Mouse (Mus musculus): ENCODE data around the gene Cfap74. TPM values are rescaled to one million over a fixed set of nuclear protein-coding genes. Genes with fewer than 3 reads are reported as not detected.
"Not testable (repeated sequence)": the region's sequence is repeated elsewhere in the genome, so short reads cannot be mapped to it uniquely, and the experiment has no call there.

Cfap74 gene
- polyA plus RNA-seq, 1 experiment from 2014 or later = 3.8 TPM

GRCm38 (mm10) chr4:155413641-155414335 lies 4.8 kb downstream of the Cfap74 start:
- no peak overlapping the region for H3K9ac ChIP-seq
- 88% methylated on average over 11 of the region's 11 CpGs for WGBS
- peaks cover 5% of the 10 kb centered on the region; the same call in 1 of the 2 replicates for H3K4me1 ChIP-seq
- H3K36me3 ChIP-seq = no peaks in the 10 kb centered on the region
- no peak for ATAC-seq (ENCODE audit: insufficient number of reproducible peaks, insufficient read depth, low FRiP score, low TSS enrichment, low read depth)
- H3K4me2 ChIP-seq = no peak overlapping the region
- no peaks in the 10 kb centered on the region for H3K27me3 ChIP-seq
- H3K4me3 ChIP-seq = no peak overlapping the region
- no peak overlapping the region for H3K27ac ChIP-seq
- no peaks in the 10 kb centered on the region for H3K9me3 ChIP-seq

GRCm38 (mm10) chr4:155414656-155415235 lies 5.8 kb downstream of the Cfap74 start:
- Histone ChIP-seq H3K4me1 (0 out of 2 replicates have a peak, but pooled peaks cover under 1% of the 10 kb centered on the region), H3K9ac (no peak overlapping the region), H3K4me3 (no peak overlapping the region), H3K36me3 (no peaks in the 10 kb centered on the region), H3K4me2 (no peak overlapping the region), H3K27ac (no peak overlapping the region), H3K27me3 (no peaks in the 10 kb centered on the region), H3K9me3 (no peaks in the 10 kb centered on the region)
- 68% methylated on average over 9 of the region's 9 CpGs for WGBS
- ATAC-seq (ENCODE audit: insufficient number of reproducible peaks, insufficient read depth, low FRiP score, low TSS enrichment, low read depth) = no peak

GRCm38 (mm10) chr4:155420137-155420536 lies 11.1 kb downstream of the Cfap74 start:
- Histone ChIP-seq H3K27ac (no peak overlapping the region), H3K9ac (no peak overlapping the region), H3K36me3 (peaks cover 4% of the 10 kb centered on the region; the same call in 1 of the 2 replicates), H3K4me2 (no peak overlapping the region), H3K9me3 (no peaks in the 10 kb centered on the region), H3K4me3 (no peak overlapping the region), H3K27me3 (no peaks in the 10 kb centered on the region), H3K4me1 (no peaks in the 10 kb centered on the region)
- ATAC-seq (ENCODE audit: insufficient number of reproducible peaks, insufficient read depth, low FRiP score, low TSS enrichment, low read depth) = no peak
- 90% methylated on average over 3 of the region's 3 CpGs for WGBS

GRCm38 (mm10) chr4:155421412-155422370 lies 12.7 kb downstream of the Cfap74 start:
- H3K4me3 ChIP-seq; H3K27me3 ChIP-seq; H3K27ac ChIP-seq; ATAC-seq (ENCODE audit: insufficient number of reproducible peaks, insufficient read depth, low FRiP score, low TSS enrichment, low read depth); H3K9ac ChIP-seq; H3K4me2 ChIP-seq; H3K4me1 ChIP-seq; H3K9me3 ChIP-seq; H3K36me3 ChIP-seq: not testable (repeated sequence)
- 86% methylated on average over 22 of the region's 30 CpGs for WGBS

- WGBS = 81% methylated on average over 5 of the region's 5 CpGs
- no peak for ATAC-seq (ENCODE audit: insufficient number of reproducible peaks, insufficient read depth, low FRiP score, low TSS enrichment, low read depth)
- H3K27me3 ChIP-seq = no peaks in the 10 kb centered on the region
- no peak overlapping the region for H3K4me2 ChIP-seq
- H3K4me3 ChIP-seq = no peak overlapping the region
- no peaks in the 10 kb centered on the region for H3K4me1 ChIP-seq
- H3K36me3 ChIP-seq = peaks cover 4% of the 10 kb centered on the region; the same call in 1 of the 2 replicates
- no peak overlapping the region for H3K9ac ChIP-seq
- H3K9me3 ChIP-seq = no peaks in the 10 kb centered on the region
- H3K27ac ChIP-seq = no peak overlapping the region
Measured at GRCm38 (mm10) chr4:155423988-155424387, 15.0 kb downstream of the Cfap74 start.

GRCm38 (mm10) chr4:155426272-155426671 lies 17.3 kb downstream of the Cfap74 start:
- 0 out of 2 replicates have a peak, but pooled peaks cover 3% of the 10 kb centered on the region for H3K9me3 ChIP-seq
- no peak for ATAC-seq (ENCODE audit: insufficient number of reproducible peaks, insufficient read depth, low FRiP score, low TSS enrichment, low read depth)
- H3K4me2 ChIP-seq = no peak overlapping the region
- H3K4me3 ChIP-seq = no peak overlapping the region
- H3K9ac ChIP-seq = no peak overlapping the region
- no peaks in the 10 kb centered on the region for H3K4me1 ChIP-seq
- no peak overlapping the region for H3K27ac ChIP-seq
- H3K36me3 ChIP-seq = peaks cover under 1% of the 10 kb centered on the region; the same call in 1 of the 2 replicates
- 79% methylated on average over 6 of the region's 6 CpGs for WGBS
- no peaks in the 10 kb centered on the region for H3K27me3 ChIP-seq

GRCm38 (mm10) chr4:155428442-155428841 lies 19.5 kb downstream of the Cfap74 start:
- Histone ChIP-seq H3K36me3 (no peaks in the 10 kb centered on the region), H3K9ac (no peak overlapping the region), H3K4me3 (no peak overlapping the region), H3K27ac (no peak overlapping the region), H3K4me2 (no peak overlapping the region), H3K27me3 (no peaks in the 10 kb centered on the region), H3K4me1 (no peaks in the 10 kb centered on the region), H3K9me3 (0 out of 2 replicates have a peak, but pooled peaks cover 3% of the 10 kb centered on the region)
- ATAC-seq (ENCODE audit: insufficient number of reproducible peaks, insufficient read depth, low FRiP score, low TSS enrichment, low read depth) = no peak

GRCm38 (mm10) chr4:155429202-155429601 lies 20.2 kb downstream of the Cfap74 start:
- H3K27me3 ChIP-seq = no peaks in the 10 kb centered on the region
- H3K36me3 ChIP-seq = no peaks in the 10 kb centered on the region
- no peak for ATAC-seq (ENCODE audit: insufficient number of reproducible peaks, insufficient read depth, low FRiP score, low TSS enrichment, low read depth)
- H3K27ac ChIP-seq = no peak overlapping the region
- 88% methylated on average over 3 of the region's 3 CpGs for WGBS
- H3K9ac ChIP-seq = no peak overlapping the region
- H3K9me3 ChIP-seq = 0 out of 2 replicates have a peak, but pooled peaks cover 3% of the 10 kb centered on the region
- H3K4me1 ChIP-seq = no peaks in the 10 kb centered on the region
- H3K4me3 ChIP-seq = no peak overlapping the region
- H3K4me2 ChIP-seq = no peak overlapping the region

- H3K9ac ChIP-seq = no peak overlapping the region
- ATAC-seq (ENCODE audit: insufficient number of reproducible peaks, insufficient read depth, low FRiP score, low TSS enrichment, low read depth) = no peak
- H3K27ac ChIP-seq = no peak overlapping the region
- 88% methylated on average over 6 of the region's 6 CpGs for WGBS
- no peaks in the 10 kb centered on the region for H3K4me1 ChIP-seq
- no peaks in the 10 kb centered on the region for H3K36me3 ChIP-seq
- no peaks in the 10 kb centered on the region for H3K27me3 ChIP-seq
- 0 out of 2 replicates have a peak, but pooled peaks cover 3% of the 10 kb centered on the region for H3K9me3 ChIP-seq
- H3K4me2 ChIP-seq = no peak overlapping the region
- no peak overlapping the region for H3K4me3 ChIP-seq
Measured at GRCm38 (mm10) chr4:155432358-155432757, 23.4 kb downstream of the Cfap74 start.

- Histone ChIP-seq H3K36me3 (no peaks in the 10 kb centered on the region), H3K27me3 (no peaks in the 10 kb centered on the region), H3K4me1 (no peaks in the 10 kb centered on the region), H3K4me2 (no peak overlapping the region), H3K4me3 (no peak overlapping the region), H3K9ac (no peak overlapping the region), H3K27ac (no peak overlapping the region), H3K9me3 (0 out of 2 replicates have a peak, but pooled peaks cover 3% of the 10 kb centered on the region)
- ATAC-seq (ENCODE audit: insufficient number of reproducible peaks, insufficient read depth, low FRiP score, low TSS enrichment, low read depth) = no peak
- whole genome bisulfite sequencing = 85% methylated on average over 5 of the region's 5 CpGs
Measured at GRCm38 (mm10) chr4:155433993-155434392, 25.0 kb downstream of the Cfap74 start.

GRCm38 (mm10) chr4:155442808-155443207 lies 33.8 kb downstream of the Cfap74 start:
- no peak for ATAC-seq (ENCODE audit: insufficient number of reproducible peaks, insufficient read depth, low FRiP score, low TSS enrichment, low read depth)
- Histone ChIP-seq H3K27me3 (0 out of 2 replicates have a peak, but pooled peaks cover 4% of the 10 kb centered on the region), H3K27ac (no peak overlapping the region), H3K36me3 (no peaks in the 10 kb centered on the region), H3K4me3 (no peak overlapping the region), H3K9me3 (no peaks in the 10 kb centered on the region), H3K9ac (no peak overlapping the region), H3K4me2 (no peak overlapping the region), H3K4me1 (peaks cover 6% of the 10 kb centered on the region; the same call in 1 of the 2 replicates)
- WGBS = 71% methylated on average over 3 of the region's 3 CpGs

All from embryonic facial prominence, embryonic 13.5 days (tissue).